Comparison of ENCODE assay signal across 25 mouse cellular contexts in genomic region chr11:24245390-24245789, GRCm38 (mm10).
"Had no signal": no experiment of that assay in that cellular context is flagged by ENCODE, and none has a peak within 500 bp of the region (broad histone marks: within the 10 kb centered on the region; RNA-seq: fewer than 3 reads in every experiment).

No protein-coding gene starts in this region.

- ATAC-seq: hindbrain, embryonic 16.5 days; inflammation-experienced regulatory T-cells, adult 6 months; intestine, embryonic 15.5 days; intestine, postnatal 0 days had no signal

- H3K9me3 ChIP-seq: heart, embryonic 12.5 days; hindbrain, embryonic 10.5 days; hindbrain, embryonic 12.5 days; intestine, embryonic 15.5 days; limb, embryonic 12.5 days had no signal

- H3K27ac ChIP-seq: heart, adult 2 months; hindbrain, embryonic 10.5 days; hindbrain, embryonic 12.5 days; hindbrain, embryonic 14.5 days; intestine, embryonic 15.5 days; kidney, postnatal 0 days; limb, embryonic 12.5 days had no signal

- H3K9ac ChIP-seq: heart, embryonic 12.5 days; hindbrain, embryonic 12.5 days; hindbrain, embryonic 14.5 days; intestine, embryonic 15.5 days; limb, embryonic 12.5 days had no signal

- H3K36me3 ChIP-seq: heart, embryonic 12.5 days; hindbrain, embryonic 10.5 days; hindbrain, embryonic 12.5 days; intestine, embryonic 15.5 days; limb, embryonic 12.5 days had no signal

- H3K4me2 ChIP-seq: heart, embryonic 12.5 days; hindbrain, embryonic 12.5 days; hindbrain, embryonic 14.5 days; intestine, embryonic 15.5 days; limb, embryonic 12.5 days; liver, embryonic 11.5 days had no signal

- DNase-seq: gastrocnemius, postnatal 14 days; gastrocnemius, postnatal 36 days; heart, adult 11 months; heart, adult 2 months; heart, postnatal 10 days; heart, postnatal 4 days; kidney, adult 18-20 months; kidney, adult 8-10 months; kidney, postnatal 14 days; kidney, postnatal 36 days; layer of hippocampus, adult 9-11 months; layer of hippocampus, postnatal 36 days; left cerebral cortex, postnatal 4 days; liver had no signal

- H3K27me3 ChIP-seq: heart, embryonic 12.5 days; hindbrain, embryonic 12.5 days; intestine, embryonic 15.5 days had no signal

- H3K4me1 ChIP-seq: intestine, embryonic 15.5 days had no signal

- H3K4me3 ChIP-seq: heart, adult 2 months; heart, embryonic 12.5 days; hindbrain, embryonic 10.5 days; hindbrain, embryonic 12.5 days; intestine, embryonic 15.5 days; limb, embryonic 12.5 days had no signal
